Mouse (Mus musculus): Measurements from ENCODE around the gene Gm17428.

DNA sequence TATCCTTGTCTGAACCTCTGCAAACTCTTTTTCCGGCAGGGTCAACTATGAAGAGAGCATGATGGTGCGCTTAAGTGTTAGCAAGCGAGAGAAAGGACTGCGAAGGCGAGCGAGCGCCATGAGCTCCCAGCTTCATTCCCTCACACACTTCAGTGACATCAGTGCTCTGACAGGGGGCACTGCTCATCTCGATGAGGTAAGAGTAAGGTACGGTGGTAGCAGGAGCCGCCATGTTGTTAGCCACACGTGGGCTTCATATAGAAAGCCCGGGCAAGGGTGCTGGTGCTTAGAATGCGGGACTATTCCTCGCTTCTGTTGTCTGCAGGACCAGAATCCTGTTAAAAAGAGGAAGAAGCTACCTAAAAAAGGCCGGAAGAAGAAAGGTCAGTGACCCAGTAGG lies 46.3 kb downstream of the Gm17428 start:
- TF ChIP-seq MAFK (IDR thresholded peaks at IDR 0.05; ENCODE audit: borderline replicate concordance, low read depth, low read length) (no peak), CTCF (IDR thresholded peaks at IDR 0.05 in 2 of 3, conservative IDR thresholded peaks at IDR 0.05 in 1 of 3; ENCODE audit: control insufficient read depth in 1 of 3, insufficient read depth in 1 of 3, low read depth in 2 of 3, low read length in 3 of 3, poor library complexity in 1 of 3, severe bottlenecking in 1 of 3) (no peak), POLR2A (IDR thresholded peaks at IDR 0.05; ENCODE audit: control insufficient read depth in 1 of 2, insufficient read depth in 1 of 2, low read depth in 1 of 2, low read length in 2 of 2, poor library complexity in 1 of 2) (no peak), GATA1 (IDR thresholded peaks at IDR 0.05; ENCODE audit: low read depth, low read length) (no peak), BHLHE40 (IDR thresholded peaks at IDR 0.05; ENCODE audit: borderline replicate concordance, low read depth, low read length) (no peak), UBTF (IDR thresholded peaks at IDR 0.05; ENCODE audit: borderline replicate concordance, insufficient read depth, low read depth, low read length) (no peak), POLR2AphosphoS5 (IDR thresholded peaks at IDR 0.05; ENCODE audit: borderline replicate concordance, low read depth, low read length) (no peak), POLR2AphosphoS2 (IDR thresholded peaks at IDR 0.05; ENCODE audit: low read length) (no peak)

Measured in MEL (cell line).